ENCODE assay signal across 30 mouse cellular contexts in genomic region chrX:38043014-38043413, GRCm38 (mm10). TPM values are rescaled to one million over a fixed set of nuclear protein-coding genes. Genes with fewer than 3 reads are reported as not detected.
"Had no signal": no experiment of that assay in that cellular context is flagged by ENCODE, and none has a peak within 500 bp of the region (broad histone marks: within the 10 kb centered on the region; RNA-seq: fewer than 3 reads in every experiment).

Btg1-ps2 (minus strand) TSS chrX:38043114.

RNA-seq across cellular contexts. Expression of gene Btg1-ps2, which starts in this region (rescaled TPM):
- polyA plus RNA-seq: limb, embryonic 10.5 days; limb, embryonic 11.5 days; limb, embryonic 12.5 days; limb, embryonic 13.5 days; limb, embryonic 14.5 days; limb, embryonic 15.5 days; liver, adult 2 months; liver, embryonic 11.5 days; liver, embryonic 12.5 days; liver, embryonic 13.5 days; liver, embryonic 14.5 days; liver, embryonic 15.5 days; liver, embryonic 16.5 days; liver, postnatal 0 days; lung, adult 2 months; lung, embryonic 14.5 days; lung, embryonic 15.5 days; lung, embryonic 16.5 days; lung, postnatal 0 days; macrophage; midbrain, embryonic 10.5 days; midbrain, embryonic 11.5 days; midbrain, embryonic 12.5 days; midbrain, embryonic 13.5 days; midbrain, embryonic 14.5 days; midbrain, embryonic 15.5 days; midbrain, embryonic 16.5 days; midbrain, postnatal 0 days; myocyte; neural tube, embryonic 11.5 days had no signal
